Mouse (Mus musculus) frontal cortex, adult 2 months (tissue): ENCODE measurements at regions not wholly inside any gene's neighbourhood (a gene's known extent, or its start where the extent isn't known, plus 50 kb on each side); places are given as distances from the start of the nearest gene placed in this dataset.

Experiments
- DNase-seq, 2 experiments: peaks; one replicate each; pipeline ENCODE4 v3.0.0; 2022; ENCODE audit warnings: low spot score in 1 of 2; ENCODE audit errors: extremely low spot score in 1 of 2

- no peak for DNase-seq
Observed at GRCm38 (mm10) chr13:83016686-83017085, 487.1 kb upstream of the Mef2c start.

- DNase-seq: no peak
Observed at GRCm38 (mm10) chr13:83020829-83021228, 483.0 kb upstream of the Mef2c start.

- DNase-seq: peak in 1 of 2 experiments; percentile 29
Observed at GRCm38 (mm10) chr13:83023972-83024371, 479.9 kb upstream of the Mef2c start.

- no peak for DNase-seq
Observed at GRCm38 (mm10) chr13:83035962-83036361, 467.9 kb upstream of the Mef2c start.

GRCm38 (mm10) chr13:83041506-83041905 is 462.3 kb upstream of the Mef2c start:
- DNase-seq: no peak

- no peak for DNase-seq
Observed at GRCm38 (mm10) chr13:83045516-83045915, 458.3 kb upstream of the Mef2c start.

- DNase-seq: no peak
Observed at GRCm38 (mm10) chr13:83045970-83046369, 457.9 kb upstream of the Mef2c start.

GRCm38 (mm10) chr13:83046571-83047123 is 457.2 kb upstream of the Mef2c start:
- DNase-seq: no peak

GRCm38 (mm10) chr13:83055865-83056264 is 448.0 kb upstream of the Mef2c start:
- no peak for DNase-seq

- DNase-seq: no peak
Observed at GRCm38 (mm10) chr13:83056415-83056814, 447.4 kb upstream of the Mef2c start.

GRCm38 (mm10) chr13:83064727-83065126 is 439.1 kb upstream of the Mef2c start:
- DNase-seq: no peak

GRCm38 (mm10) chr13:83065201-83065600 is 438.6 kb upstream of the Mef2c start:
- DNase-seq: peak in 1 of 2 experiments; percentile 41

- DNase-seq: no peak
Observed at GRCm38 (mm10) chr13:83066115-83066753, 437.6 kb upstream of the Mef2c start.

- no peak for DNase-seq
Observed at GRCm38 (mm10) chr13:83067496-83067895, 436.3 kb upstream of the Mef2c start.

GRCm38 (mm10) chr13:83068588-83068987 is 435.2 kb upstream of the Mef2c start:
- no peak for DNase-seq

- DNase-seq: no peak
Observed at GRCm38 (mm10) chr13:83069293-83069692, 434.5 kb upstream of the Mef2c start.

- no peak for DNase-seq
Observed at GRCm38 (mm10) chr13:83072073-83072472, 431.8 kb upstream of the Mef2c start.

- no peak for DNase-seq
Observed at GRCm38 (mm10) chr13:83074219-83074965, 429.4 kb upstream of the Mef2c start.

GRCm38 (mm10) chr13:83075320-83075877 is 428.4 kb upstream of the Mef2c start:
- no peak for DNase-seq

GRCm38 (mm10) chr13:83076611-83077010 is 427.2 kb upstream of the Mef2c start:
- no peak for DNase-seq

GRCm38 (mm10) chr13:83077085-83077484 is 426.7 kb upstream of the Mef2c start:
- DNase-seq: no peak

GRCm38 (mm10) chr13:83079291-83079690 is 424.5 kb upstream of the Mef2c start:
- no peak for DNase-seq
